Mouse (Mus musculus): ENCODE measurements around the gene Ifnz.
"Not testable (repeated sequence)": the region's sequence is repeated elsewhere in the genome, so short reads cannot be mapped to it uniquely, and the experiment has no call there.

DNA sequence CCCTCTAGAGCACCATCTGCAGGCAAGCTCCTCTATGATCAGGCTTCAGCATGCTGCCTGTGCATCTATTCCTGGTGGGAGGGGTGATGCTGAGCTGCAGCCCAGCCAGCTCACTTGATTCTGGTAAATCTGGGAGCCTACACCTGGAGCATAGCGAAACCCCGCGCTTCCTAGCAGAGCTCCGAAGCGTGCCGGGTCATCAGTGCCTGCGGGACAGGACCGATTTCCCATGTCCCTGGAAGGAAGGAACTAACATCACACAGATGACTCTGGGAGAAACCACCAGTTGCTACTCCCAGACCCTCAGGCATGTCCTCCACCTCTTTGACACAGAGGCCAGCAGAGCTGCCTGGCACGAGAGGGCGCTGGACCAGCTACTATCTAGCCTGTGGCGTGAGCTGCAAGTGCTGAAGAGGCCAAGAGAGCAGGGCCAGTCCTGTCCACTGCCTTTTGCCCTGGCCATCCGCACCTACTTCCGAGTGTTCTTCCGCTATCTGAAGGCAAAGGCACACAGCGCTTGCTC is 27.1 kb upstream of the Ifnz start, which contains the start of gene Gm13271:
- TF ChIP-seq USF1 (IDR thresholded peaks at IDR 0.05; ENCODE audit: low read depth); CTCF (IDR thresholded peaks at IDR 0.05; ENCODE audit: control insufficient read depth, insufficient read depth, insufficient read length); CEBPB (IDR thresholded peaks at IDR 0.05; ENCODE audit: low read depth); MYOD1 (IDR thresholded peaks at IDR 0.05; ENCODE audit: control insufficient read depth, insufficient read length, low read depth); MYOG (IDR thresholded peaks at IDR 0.05; ENCODE audit: control insufficient read depth, extremely low read depth, insufficient read length): not testable (repeated sequence)
